ENCODE assay signal across 8 mouse cellular contexts in the genomic region with DNA sequence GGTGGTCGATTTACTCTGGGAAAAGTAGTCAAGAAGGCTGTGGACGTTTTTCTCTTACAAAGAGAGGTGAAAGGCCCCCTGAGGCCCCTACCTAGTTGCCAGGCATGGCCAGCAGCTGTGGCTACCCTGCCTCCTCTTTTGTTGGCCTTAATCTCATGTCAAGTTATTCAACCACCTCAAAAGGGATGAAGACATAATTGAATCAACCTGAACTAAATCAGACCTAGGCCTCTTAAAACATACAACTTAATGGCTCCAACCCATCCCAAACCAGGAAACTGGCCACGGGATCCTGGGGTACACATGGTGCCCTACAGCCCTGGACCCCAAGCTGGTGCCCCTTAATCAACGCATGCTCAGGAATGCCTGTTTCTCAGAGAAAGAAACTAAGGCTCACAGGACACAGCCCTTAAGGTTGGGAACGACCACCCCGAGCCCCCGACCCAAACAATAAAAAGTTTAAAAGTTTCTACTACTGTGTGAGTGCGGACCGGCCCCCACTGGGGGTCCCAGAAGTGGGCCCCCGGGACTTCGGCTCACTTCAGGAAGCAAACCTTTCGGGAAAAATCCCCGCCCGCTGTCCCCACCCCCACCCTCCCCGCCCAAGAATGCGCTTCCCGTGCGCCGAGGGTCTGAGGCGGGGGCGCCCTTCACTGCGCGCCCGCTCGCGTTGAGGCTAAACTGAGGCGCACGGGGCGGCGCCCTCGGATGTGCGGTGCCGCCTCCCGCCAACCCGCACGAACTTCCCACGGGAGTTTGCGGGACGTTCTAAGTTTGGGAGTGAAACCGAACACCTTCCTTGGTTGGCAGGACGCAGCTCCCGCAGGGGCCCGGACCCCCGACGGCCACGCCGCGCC. TPM values are rescaled to one million over a fixed set of nuclear protein-coding genes. Genes with fewer than 3 reads are reported as not detected.
DNase-seq lines count a peak whose midpoint lies in the region; ATAC-seq and TF ChIP-seq lines count a peak whose summit lies in the region.

No protein-coding gene starts in this region.

- H3K9ac ChIP-seq in kidney, postnatal 0 days (ENCODE audit: low read depth, low read length): peak overlapping the region; percentile 89

- TF ChIP-seq CTCF in kidney, postnatal 0 days (IDR thresholded peaks at IDR 0.05; ENCODE audit: low read depth): no peak

- peak overlapping the region; percentile 95 for H3ac ChIP-seq in myocyte (ENCODE audit: control insufficient read depth, insufficient read length)

- peaks cover 43% of the 10 kb centered on the region for H3K4me1 ChIP-seq in kidney, postnatal 0 days (replicated peaks; ENCODE audit: insufficient read depth, low read length)

- ATAC-seq in kidney, postnatal 0 days (replicated peaks; ENCODE audit: low FRiP score, low read depth): peak; percentile 18

- no peak for TF ChIP-seq POLR2A in myocyte (IDR thresholded peaks at IDR 0.05; ENCODE audit: insufficient read length, low read depth)

- peak overlapping the region; percentile 80 for H3K4me3 ChIP-seq in kidney, postnatal 0 days (replicated peaks; ENCODE audit: low read depth, low read length)
- H3K4me3 ChIP-seq in myocyte: peak overlapping the region; percentile 44

- H3K9me3 ChIP-seq in kidney, postnatal 0 days (replicated peaks; ENCODE audit: low read length): no peaks in the 10 kb centered on the region

- WGBS in kidney, postnatal 0 days: under 1% methylated on average over 48 of the region's 48 CpGs

- peak overlapping the region; percentile 90 for H3K27ac ChIP-seq in kidney, postnatal 0 days

- H3K4me2 ChIP-seq in kidney, postnatal 0 days (ENCODE audit: low read length): peak overlapping the region; percentile 79
- H3K4me2 ChIP-seq in myocyte (ENCODE audit: low read depth): peak overlapping the region; percentile 96

- peak; percentile 94 for DNase-seq in heart, adult 11 months
- no peak for DNase-seq in heart, adult 8-10 months (ENCODE audit: low spot score)
- DNase-seq in adrenal gland, adult 2 months: peak; percentile 56
- peak; percentile 34 for DNase-seq in gastrocnemius, postnatal 10 days
- peak; percentile 39 for DNase-seq in kidney, postnatal 0 days (ENCODE audit: low spot score)
- DNase-seq in yolk sac, embryonic 10.5 days (ENCODE audit: low spot score): no peak
- DNase-seq in cerebellum, adult 18-20 months: no peak

- peaks cover 52% of the 10 kb centered on the region for H3K79me2 ChIP-seq in myocyte (ENCODE audit: control insufficient read depth, insufficient read depth)

- no peaks in the 10 kb centered on the region for H3K36me3 ChIP-seq in kidney, postnatal 0 days (ENCODE audit: insufficient read depth, low read length)
- no peaks in the 10 kb centered on the region for H3K36me3 ChIP-seq in myocyte (ENCODE audit: control insufficient read depth, insufficient read depth)

- H3K27me3 ChIP-seq in kidney, postnatal 0 days (ENCODE audit: insufficient read depth, low read length): no peaks in the 10 kb centered on the region
- H3K27me3 ChIP-seq in myocyte (ENCODE audit: control insufficient read depth, insufficient read depth, insufficient read length): no peaks in the 10 kb centered on the region

TF ChIP-seq in myocyte, 11 proteins besides CTCF, POLR2A, EP300 and RAD21:
- TF ChIP-seq CEBPB (IDR thresholded peaks at IDR 0.05; ENCODE audit: insufficient read depth, poor library complexity, severe bottlenecking) (no peak), POLR2AphosphoS2 (IDR thresholded peaks at IDR 0.05; ENCODE audit: insufficient read length, low read depth) (no peak), USF1 (IDR thresholded peaks at IDR 0.05; ENCODE audit: low read depth) (no peak), TCF12 (IDR thresholded peaks at IDR 0.05; ENCODE audit: insufficient read depth, poor library complexity, severe bottlenecking) (no peak), MAX (IDR thresholded peaks at IDR 0.05; ENCODE audit: low read depth) (no peak)

RNA-seq across cellular contexts. Expression of a gene that starts 17.8 kb away (rescaled TPM):
- total RNA-seq in heart, adult 8-10 months (2022): 10 to 100 TPM in 1 of 4 experiments, 1 to 10 TPM in 3; 7.4 to 12.0 (median 8.9) TPM
- 10 to 100 TPM; 16.4 to 23.1 TPM for total RNA-seq in adrenal gland, adult 2 months (2021)
- polyA plus RNA-seq in adrenal gland, adult 2 months (2012; rRNA removed): 10.1 and 10.8 TPM in 2 replicates
- total RNA-seq in gastrocnemius, postnatal 10 days (2021): 10 to 100 TPM; 10.0 to 12.5 TPM
- 3.7 and 4.0 TPM in 2 replicates for polyA plus RNA-seq in kidney, postnatal 0 days (2015; fragmentation: Nextera tagmentation; extraction: Ambion mirVana)
- 5.0 TPM for polyA plus RNA-seq in myocyte (2012; fragmentation: generic; extraction: Trizol)

Comparison
In these comparisons a context has a peak if more than half of its experiments do, and no peak if none do; other contexts are left out.
1. DNase-seq: peak in heart, adult 11 months (single experiment), adrenal gland, adult 2 months (single experiment), gastrocnemius, postnatal 10 days (single experiment) and kidney, postnatal 0 days (single experiment); none in heart, adult 8-10 months (single experiment), yolk sac, embryonic 10.5 days (single experiment) and cerebellum, adult 18-20 months (0 of 2).